ENCODE assay signal across 7 mouse cellular contexts in genomic region chr4:120369861-120370366, GRCm38 (mm10). TPM values are rescaled to one million over a fixed set of nuclear protein-coding genes. Genes with fewer than 3 reads are reported as not detected.
DNase-seq lines count a peak whose midpoint lies in the region; ATAC-seq and TF ChIP-seq lines count a peak whose summit lies in the region.

No protein-coding gene starts in this region.

- WGBS in heart, embryonic 14.5 days, result 22% methylated on average over 10 of the region's 10 CpGs

- ATAC-seq in heart, embryonic 14.5 days (ENCODE audit: insufficient number of reproducible peaks, insufficient read depth, low FRiP score, low read depth), result 0 out of 2 replicates have a peak, but pooled peaks have one; percentile 28
- no peak for ATAC-seq in CD4-positive, CD25-positive, alpha-beta regulatory T cell, adult 4 months
- ATAC-seq in erythroid progenitor cell, adult 5-6 weeks (replicated peaks; ENCODE audit: low FRiP score, poor library complexity, severe bottlenecking), result no peak

- no peak overlapping the region for H3K27ac ChIP-seq in MEL (ENCODE audit: control insufficient read depth, low read depth, low read length)
- no peak overlapping the region for H3K27ac ChIP-seq in heart, embryonic 14.5 days (replicated peaks in 1 of 2; ENCODE audit: control insufficient read depth in 1 of 2, insufficient read depth in 1 of 2, low read depth in 2 of 2, low read length in 2 of 2)

- no peaks in the 10 kb centered on the region; a peak in 1 of 4 replicates for H3K27me3 ChIP-seq in MEL (ENCODE audit: control insufficient read depth in 1 of 2, insufficient read depth in 2 of 2, low read length in 2 of 2)
- peaks cover 14% of the 10 kb centered on the region for H3K27me3 ChIP-seq in heart, embryonic 14.5 days (ENCODE audit: control insufficient read depth, insufficient read depth, low read length)

- H3K4me2 ChIP-seq in heart, embryonic 14.5 days (ENCODE audit: low read length), result peak overlapping the region; percentile 53

- peaks cover 0 to 4% of the 10 kb centered on the region in 2 experiments; a peak in 2 of 4 replicates for H3K36me3 ChIP-seq in MEL (ENCODE audit: control insufficient read depth in 1 of 2, insufficient read depth in 2 of 2, low read length in 2 of 2)
- H3K36me3 ChIP-seq in heart, embryonic 14.5 days (ENCODE audit: control insufficient read depth, insufficient read depth, low read length), result no peaks in the 10 kb centered on the region

- DNase-seq in MEL (ENCODE audit: low read depth, low spot score) (no peak), adipocyte (ENCODE audit: low spot score) (peak; percentile 21)
- DNase-seq in lung, postnatal 14 days, result peak; percentile 35
- no peak for DNase-seq in thymus, postnatal 14 days

- H3K4me1 ChIP-seq in MEL (ENCODE audit: control insufficient read depth in 1 of 2, insufficient read depth in 2 of 2, low read length in 2 of 2), result peaks cover 9% of the 10 kb centered on the region in 2 experiments
- H3K4me1 ChIP-seq in heart, embryonic 14.5 days (ENCODE audit: control insufficient read depth in 2 of 2, insufficient read depth in 2 of 2, low read length in 2 of 2), result peaks cover 11 to 16% of the 10 kb centered on the region in 2 experiments; a peak in 3 of 4 replicates

- peak overlapping the region; percentile 30; the same call in 1 of the 2 replicates for H3K9ac ChIP-seq in MEL (ENCODE audit: control insufficient read depth, low read depth, low read length, poor library complexity, severe bottlenecking)
- no peak overlapping the region for H3K9ac ChIP-seq in heart, embryonic 14.5 days (ENCODE audit: low read length)

- H3K79me2 ChIP-seq in MEL (ENCODE audit: control insufficient read depth, insufficient read depth, low read length, poor library complexity), result no peaks in the 10 kb centered on the region

- peak overlapping the region; percentile 30 to 49; a peak in 3 of 4 replicates for H3K4me3 ChIP-seq in MEL (ENCODE audit: control insufficient read depth in 1 of 2, insufficient read depth in 1 of 2, low read depth in 2 of 2, low read length in 2 of 2)
- H3K4me3 ChIP-seq in heart, embryonic 14.5 days (ENCODE audit: control insufficient read depth in 1 of 2, insufficient read depth in 1 of 2, low read depth in 1 of 2, low read length in 2 of 2), result peak overlapping the region; percentile 8; a peak in 1 of 4 replicates

- TF ChIP-seq CTCF in MEL (IDR thresholded peaks at IDR 0.05 in 2 of 3, conservative IDR thresholded peaks at IDR 0.05 in 1 of 3; ENCODE audit: control insufficient read depth in 1 of 3, insufficient read depth in 1 of 3, low read depth in 2 of 3, low read length in 3 of 3, poor library complexity in 1 of 3, severe bottlenecking in 1 of 3), result no peak

- no peak for TF ChIP-seq EP300 in MEL (IDR thresholded peaks at IDR 0.05; ENCODE audit: low read depth in 1 of 2, low read length in 2 of 2)

- H3K9me3 ChIP-seq in MEL (replicated peaks; ENCODE audit: insufficient read depth, low read length), result no peaks in the 10 kb centered on the region
- H3K9me3 ChIP-seq in heart, embryonic 14.5 days (ENCODE audit: control insufficient read depth, low read length), result no peaks in the 10 kb centered on the region

- no peak for TF ChIP-seq POLR2A in MEL (IDR thresholded peaks at IDR 0.05; ENCODE audit: control insufficient read depth in 1 of 2, insufficient read depth in 1 of 2, low read depth in 1 of 2, low read length in 2 of 2, poor library complexity in 1 of 2)

- no peak for TF ChIP-seq RAD21 in MEL (IDR thresholded peaks at IDR 0.05; ENCODE audit: low read depth, low read length)

TF ChIP-seq in MEL, 35 proteins besides CTCF, POLR2A, EP300 and RAD21:
- no peak for TF ChIP-seq SIN3A (IDR thresholded peaks at IDR 0.05; ENCODE audit: low read length)
- TF ChIP-seq GATA1 (IDR thresholded peaks at IDR 0.05; ENCODE audit: low read depth, low read length), result no peak
- TF ChIP-seq HCFC1 (IDR thresholded peaks at IDR 0.05; ENCODE audit: low read depth, low read length), result no peak
- TF ChIP-seq MAFK (IDR thresholded peaks at IDR 0.05; ENCODE audit: borderline replicate concordance, low read depth, low read length), result no peak
- no peak for TF ChIP-seq POLR2AphosphoS2 (IDR thresholded peaks at IDR 0.05; ENCODE audit: low read length)

RNA-seq across cellular contexts. Expression of gene Scmh1, which starts 35.2 kb away (rescaled TPM):
- 6.0 and 7.5 TPM in 2 replicates for total RNA-seq in MEL (2012; rRNA removed)
- 10 to 100 TPM in 1 of 2 experiments, not detected in 1; 66.8 TPM for polyA plus RNA-seq in MEL (2012; ENCODE audit: insufficient read depth in 1 of 2, insufficient read length in 2 of 2, low read depth in 1 of 2, low replicate concordance in 2 of 2, missing spikeins in 1 of 2)
- 81.6 and 85.3 TPM in 2 replicates for polyA plus RNA-seq in heart, embryonic 14.5 days (2014; fragmentation: Nextera tagmentation; extraction: Ambion mirVana)
- polyA plus RNA-seq in CD4-positive, CD25-positive, alpha-beta regulatory T cell, adult 4 months (2017; shearing (Covaris generic)), result 10 to 100 TPM; 10.4 TPM
- 23.9 and 31.7 TPM in 2 replicates for total RNA-seq in erythroid progenitor cell, adult 5-6 weeks (2015; ENCODE audit: low replicate concordance)
- 7.6 and 11.4 TPM in 2 replicates for total RNA-seq in erythroid progenitor cell, adult 5-6 weeks (2017; ENCODE audit: low replicate concordance)

Comparison
In these comparisons a context has a peak if more than half of its experiments do, and no peak if none do; other contexts are left out.
1. DNase-seq: peak in adipocyte (single experiment) and lung, postnatal 14 days (single experiment); none in MEL (single experiment) and thymus, postnatal 14 days (single experiment).